Mouse (Mus musculus): ENCODE results near the gene Prr14l. TPM values are rescaled to one million over a fixed set of nuclear protein-coding genes. Genes with fewer than 3 reads are reported as not detected.
A peak's percentile ranks its signal among the peaks of the same experiment; 100 is the strongest.
"Not testable (repeated sequence)": the region's sequence is repeated elsewhere in the genome, so short reads cannot be mapped to it uniquely, and the experiment has no call there.

Gene Prr14l
- polyA plus RNA-seq, 1 experiment: 11.2 TPM

DNA sequence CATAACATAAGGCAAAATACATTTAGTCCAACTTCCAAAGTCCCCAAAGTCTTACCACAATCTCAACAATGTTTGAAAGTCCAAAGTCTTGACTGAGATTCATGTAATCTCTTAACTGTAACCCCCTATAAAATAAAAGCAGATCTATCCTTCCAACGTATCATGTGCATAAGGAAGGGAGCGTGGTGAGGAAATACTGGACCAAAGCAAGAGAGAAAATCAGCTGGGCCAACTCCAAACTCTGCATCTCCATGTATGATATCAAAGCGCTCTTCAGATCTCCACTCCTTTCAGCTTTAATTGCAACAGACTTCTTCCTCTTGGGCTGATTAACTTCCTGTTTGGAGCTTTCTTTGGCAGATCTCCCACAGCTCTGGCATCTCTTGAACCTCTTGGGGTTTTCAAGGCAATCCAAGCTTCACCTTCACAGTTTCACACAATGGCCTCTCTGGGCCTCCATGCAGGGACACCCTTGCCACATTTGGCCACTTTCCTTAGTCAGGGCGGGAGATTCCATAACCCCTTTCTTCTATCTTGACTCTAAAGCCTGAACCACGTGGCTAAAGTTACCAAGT, 92.4 kb downstream of the Prr14l start:
- WGBS: 64% methylated on average over 5 of the region's 5 CpGs
- H3K4me1 ChIP-seq (ENCODE audit: control insufficient read depth, insufficient read depth, low read length): no peaks in the 10 kb centered on the region
- TF ChIP-seq POLR2A (IDR thresholded peaks at IDR 0.05; ENCODE audit: low read depth, low read length) (no peak), CTCF (conservative IDR thresholded peaks at IDR 0.05; ENCODE audit: insufficient read depth, insufficient read length, low read depth, low read length) (no peak)

DNA sequence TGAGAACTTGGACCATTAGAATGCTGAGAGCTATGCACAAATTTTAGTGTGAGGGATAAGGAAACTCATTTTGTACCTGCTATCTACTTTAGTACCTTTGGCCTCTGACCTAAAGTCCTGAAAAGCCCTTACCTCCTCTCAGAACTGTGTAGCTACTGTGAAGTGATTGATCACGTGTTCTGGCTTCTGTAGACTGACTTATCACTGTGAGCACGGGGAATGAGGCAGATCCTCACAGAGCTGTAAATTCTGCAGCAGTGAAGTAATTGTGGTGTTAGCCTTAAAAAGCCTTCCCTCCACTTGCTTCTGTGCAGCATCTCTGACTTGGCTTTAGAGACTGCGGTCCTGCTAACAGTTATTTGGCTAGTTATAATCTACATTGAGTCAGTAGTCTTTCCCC, 93.3 kb downstream of the Prr14l start:
- no peak overlapping the region for H3K4me3 ChIP-seq (ENCODE audit: insufficient read depth, low read depth, low read length)
- no peaks in the 10 kb centered on the region; the same call in none of the 2 replicates for H3K36me3 ChIP-seq (ENCODE audit: control insufficient read depth, insufficient read depth, low read length)
- H3K27me3 ChIP-seq (replicated peaks; ENCODE audit: control insufficient read depth, insufficient read depth, low read length): no peaks in the 10 kb centered on the region
- TF ChIP-seq CTCF (conservative IDR thresholded peaks at IDR 0.05; ENCODE audit: insufficient read depth, insufficient read length, low read depth, low read length) (no peak), POLR2A (IDR thresholded peaks at IDR 0.05; ENCODE audit: low read depth, low read length) (no peak)
- WGBS: 79% methylated on average over 3 of the region's 3 CpGs
- no peaks in the 10 kb centered on the region for H3K4me1 ChIP-seq (ENCODE audit: control insufficient read depth, insufficient read depth, low read length)
- H3K27ac ChIP-seq (ENCODE audit: insufficient read depth, low read depth, low read length): no peak overlapping the region
- no peak for DNase-seq

More for the DNA sequence above, 92.4 kb downstream of the Prr14l start:
- peak; percentile 51 for DNase-seq
- H3K27ac ChIP-seq (ENCODE audit: insufficient read depth, low read depth, low read length): no peak overlapping the region
- H3K4me3 ChIP-seq (ENCODE audit: insufficient read depth, low read depth, low read length): no peak overlapping the region
- no peaks in the 10 kb centered on the region for H3K27me3 ChIP-seq (replicated peaks; ENCODE audit: control insufficient read depth, insufficient read depth, low read length)
- no peaks in the 10 kb centered on the region; the same call in none of the 2 replicates for H3K36me3 ChIP-seq (ENCODE audit: control insufficient read depth, insufficient read depth, low read length)

DNA sequence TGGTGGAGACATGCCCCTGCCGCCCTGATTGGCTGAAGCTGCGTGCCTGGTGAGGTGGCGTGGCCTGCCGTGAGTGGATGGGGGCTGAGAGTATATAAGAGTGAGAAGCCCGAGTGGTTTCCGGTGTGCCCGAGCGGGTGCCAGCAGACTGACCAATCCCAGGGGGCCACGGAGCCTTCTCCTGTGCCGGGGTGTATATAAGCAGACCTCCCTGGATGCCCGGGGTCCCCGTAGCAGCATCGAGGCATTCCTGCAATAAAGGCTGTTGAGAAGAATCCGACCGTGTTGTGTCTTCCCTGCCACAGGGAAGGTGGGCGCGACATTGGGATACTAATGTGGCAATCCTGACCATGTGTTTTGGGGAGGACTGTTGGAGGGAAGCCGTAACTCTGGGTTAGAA, 93.7 kb downstream of the Prr14l start:
- not testable (repeated sequence) for DNase-seq; H3K36me3 ChIP-seq (ENCODE audit: control insufficient read depth, insufficient read depth, low read length); H3K4me1 ChIP-seq (ENCODE audit: control insufficient read depth, insufficient read depth, low read length); H3K27me3 ChIP-seq (replicated peaks; ENCODE audit: control insufficient read depth, insufficient read depth, low read length); H3K4me3 ChIP-seq (ENCODE audit: insufficient read depth, low read depth, low read length); H3K27ac ChIP-seq (ENCODE audit: insufficient read depth, low read depth, low read length)
- WGBS: 97% methylated on average over 18 of the region's 18 CpGs

DNA sequence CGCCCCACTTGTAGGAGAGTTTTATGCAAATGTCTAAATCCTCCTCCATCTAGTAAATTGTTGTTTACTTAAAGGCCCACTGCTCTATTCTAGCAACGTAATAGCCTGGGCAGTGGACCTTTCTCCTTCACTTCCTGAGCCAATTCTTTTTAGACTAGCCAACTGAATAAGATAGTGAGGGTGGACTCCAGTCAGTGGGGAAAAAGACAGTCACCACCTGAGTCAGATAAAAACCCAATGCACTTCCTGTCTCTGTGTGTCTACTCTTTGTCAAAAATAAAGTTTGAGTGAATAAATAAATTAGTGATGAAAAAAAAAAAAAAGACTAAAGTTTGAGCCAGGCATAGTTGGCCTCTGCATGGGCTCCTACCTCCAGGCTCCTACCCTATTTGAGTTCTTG, 94.4 kb downstream of the Prr14l start:
- no peak for DNase-seq
- 81% methylated on average over 2 of the region's 2 CpGs for WGBS
- no peak overlapping the region for H3K4me3 ChIP-seq (ENCODE audit: insufficient read depth, low read depth, low read length)
- no peaks in the 10 kb centered on the region for H3K27me3 ChIP-seq (replicated peaks; ENCODE audit: control insufficient read depth, insufficient read depth, low read length)
- no peak for TF ChIP-seq POLR2A (IDR thresholded peaks at IDR 0.05; ENCODE audit: low read depth, low read length)
- no peak for TF ChIP-seq CTCF (conservative IDR thresholded peaks at IDR 0.05; ENCODE audit: insufficient read depth, insufficient read length, low read depth, low read length)
- H3K4me1 ChIP-seq (ENCODE audit: control insufficient read depth, insufficient read depth, low read length): no peaks in the 10 kb centered on the region
- H3K36me3 ChIP-seq (ENCODE audit: control insufficient read depth, insufficient read depth, low read length): no peaks in the 10 kb centered on the region; the same call in none of the 2 replicates
- H3K27ac ChIP-seq (ENCODE audit: insufficient read depth, low read depth, low read length): no peak overlapping the region

DNA sequence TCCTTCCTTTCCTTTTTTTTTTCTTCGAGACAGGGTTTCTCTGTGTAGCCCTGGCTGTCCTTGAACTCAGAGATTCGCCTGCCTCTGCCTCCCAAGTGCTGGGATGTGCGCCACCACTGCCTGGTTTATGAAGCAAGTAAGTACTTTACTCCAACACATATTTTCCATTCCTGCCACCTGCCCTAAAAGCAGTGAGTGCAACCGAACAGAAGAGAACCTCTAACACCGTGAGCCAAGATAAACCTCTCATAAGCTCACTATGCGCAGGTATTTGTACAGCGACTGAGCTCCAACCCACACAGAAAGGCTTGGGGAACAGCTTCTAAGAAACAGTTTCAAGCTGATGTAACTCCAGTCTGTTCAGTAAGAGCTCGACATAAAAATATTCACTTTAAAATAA, 97.9 kb downstream of the Prr14l start:
- Histone ChIP-seq H3K27ac (ENCODE audit: insufficient read depth, low read depth, low read length) (no peak overlapping the region), H3K4me1 (ENCODE audit: control insufficient read depth, insufficient read depth, low read length) (no peaks in the 10 kb centered on the region), H3K36me3 (ENCODE audit: control insufficient read depth, insufficient read depth, low read length) (no peaks in the 10 kb centered on the region; the same call in 1 of the 2 replicates), H3K27me3 (replicated peaks; ENCODE audit: control insufficient read depth, insufficient read depth, low read length) (no peaks in the 10 kb centered on the region), H3K4me3 (ENCODE audit: insufficient read depth, low read depth, low read length) (no peak overlapping the region)
- no peak for DNase-seq
- WGBS: 90% methylated on average over 8 of the region's 8 CpGs
- TF ChIP-seq POLR2A (IDR thresholded peaks at IDR 0.05; ENCODE audit: low read depth, low read length) (no peak), CTCF (conservative IDR thresholded peaks at IDR 0.05; ENCODE audit: insufficient read depth, insufficient read length, low read depth, low read length) (no peak)

DNA sequence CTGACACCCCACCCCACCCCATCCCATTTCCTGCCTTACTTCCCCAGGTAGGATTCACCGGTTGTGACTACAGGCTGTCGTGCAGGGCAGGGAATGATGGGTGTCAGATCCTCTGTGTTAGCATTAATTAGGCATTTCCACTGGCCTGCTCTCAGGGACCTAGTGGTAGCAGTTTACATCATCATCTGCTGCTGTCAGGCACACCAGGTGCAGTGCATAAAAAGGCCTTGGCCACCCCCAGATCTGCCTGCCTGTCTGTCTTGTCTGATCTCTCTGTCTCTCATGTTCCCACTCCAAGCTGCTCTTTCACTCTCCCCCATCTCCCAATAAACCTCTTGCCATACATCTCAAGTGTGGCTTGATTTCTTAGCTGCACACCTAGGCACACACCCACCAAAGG, 102.3 kb downstream of the Prr14l start:
- 40% methylated on average over 2 of the region's 2 CpGs for WGBS
- H3K27me3 ChIP-seq (replicated peaks; ENCODE audit: control insufficient read depth, insufficient read depth, low read length): no peaks in the 10 kb centered on the region
- no peaks in the 10 kb centered on the region for H3K36me3 ChIP-seq (ENCODE audit: control insufficient read depth, insufficient read depth, low read length)
- H3K4me3 ChIP-seq (ENCODE audit: insufficient read depth, low read depth, low read length): no peak overlapping the region
- H3K4me1 ChIP-seq (ENCODE audit: control insufficient read depth, insufficient read depth, low read length): peaks cover 2% of the 10 kb centered on the region; the same call in 1 of the 2 replicates
- TF ChIP-seq CTCF (conservative IDR thresholded peaks at IDR 0.05; ENCODE audit: insufficient read depth, insufficient read length, low read depth, low read length): no peak
- no peak for TF ChIP-seq POLR2A (IDR thresholded peaks at IDR 0.05; ENCODE audit: low read depth, low read length)
- no peak for DNase-seq
- H3K27ac ChIP-seq (ENCODE audit: insufficient read depth, low read depth, low read length): no peak overlapping the region

DNA sequence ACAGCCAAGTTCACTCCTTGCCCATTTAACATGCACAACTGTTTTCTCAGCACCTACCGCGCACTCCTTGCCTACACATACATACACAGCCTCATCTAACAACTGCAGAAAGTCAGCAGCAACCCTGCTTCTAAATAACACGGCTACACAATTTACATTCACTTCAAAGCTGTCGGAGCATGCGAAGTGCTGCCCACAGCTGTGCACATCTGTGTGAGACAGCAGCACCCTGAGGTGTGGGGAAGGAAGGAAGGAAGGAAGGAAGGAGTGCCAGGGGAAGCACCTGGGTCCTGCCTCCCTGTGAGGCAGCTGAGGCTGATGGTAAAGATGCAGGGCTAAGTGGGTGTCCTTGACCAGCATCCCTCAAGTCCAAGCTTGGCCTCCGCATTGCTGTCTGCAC, 105.1 kb downstream of the Prr14l start:
- H3K27me3 ChIP-seq (replicated peaks; ENCODE audit: control insufficient read depth, insufficient read depth, low read length): no peaks in the 10 kb centered on the region
- no peak for TF ChIP-seq POLR2A (IDR thresholded peaks at IDR 0.05; ENCODE audit: low read depth, low read length)
- no peak for TF ChIP-seq CTCF (conservative IDR thresholded peaks at IDR 0.05; ENCODE audit: insufficient read depth, insufficient read length, low read depth, low read length)
- H3K27ac ChIP-seq (ENCODE audit: insufficient read depth, low read depth, low read length): no peak overlapping the region
- H3K4me3 ChIP-seq (ENCODE audit: insufficient read depth, low read depth, low read length): no peak overlapping the region
- 83% methylated on average over 6 of the region's 6 CpGs for WGBS
- peaks cover 2% of the 10 kb centered on the region; the same call in 1 of the 2 replicates for H3K4me1 ChIP-seq (ENCODE audit: control insufficient read depth, insufficient read depth, low read length)
- H3K36me3 ChIP-seq (ENCODE audit: control insufficient read depth, insufficient read depth, low read length): no peaks in the 10 kb centered on the region
- DNase-seq: no peak

Measured in kidney, adult 2 months (tissue).